Mouse (Mus musculus): ENCODE data around the gene Nucb1. TPM values are rescaled to one million over a fixed set of nuclear protein-coding genes. Genes with fewer than 3 reads are reported as not detected.
"Not testable (repeated sequence)": the region's sequence is repeated elsewhere in the genome, so short reads cannot be mapped to it uniquely, and the experiment has no call there.

Gene Nucb1
- polyA plus RNA-seq, 1 experiment from 2014 or later, result 84.8 TPM

GRCm38 (mm10) chr7:45486761-45487415, 23.3 kb downstream of the Nucb1 start, which contains the start of gene Gm45808:
Gm45808 (minus strand) TSS chr7:45486811.
- Histone ChIP-seq H3K4me3 (ENCODE audit: low read depth, low read length) (no peak within 1 kb of the TSS), H3K9me3 (ENCODE audit: control insufficient read depth, low read length) (no peaks in the 10 kb centered on the region), H3K4me1 (ENCODE audit: control insufficient read depth, insufficient read depth, low read length) (no peaks in the 10 kb centered on the region; the same call in 1 of the 2 replicates), H3K4me2 (no peak within 1 kb of the TSS), H3K27me3 (ENCODE audit: control insufficient read depth, insufficient read depth, low read length) (no peaks in the 10 kb centered on the region), H3K27ac (ENCODE audit: low read depth, low read length) (no peak within 1 kb of the TSS), H3K9ac (ENCODE audit: low read length) (no peak within 1 kb of the TSS), H3K36me3 (ENCODE audit: control insufficient read depth, insufficient read depth, low read length) (no peaks in the 10 kb centered on the region)
- whole genome bisulfite sequencing, result 86% methylated on average over 12 of the region's 12 CpGs
- DNase-seq (ENCODE audit: low spot score, missing footprints), result no peak
- ATAC-seq (ENCODE audit: low FRiP score), result no peak

DNA sequence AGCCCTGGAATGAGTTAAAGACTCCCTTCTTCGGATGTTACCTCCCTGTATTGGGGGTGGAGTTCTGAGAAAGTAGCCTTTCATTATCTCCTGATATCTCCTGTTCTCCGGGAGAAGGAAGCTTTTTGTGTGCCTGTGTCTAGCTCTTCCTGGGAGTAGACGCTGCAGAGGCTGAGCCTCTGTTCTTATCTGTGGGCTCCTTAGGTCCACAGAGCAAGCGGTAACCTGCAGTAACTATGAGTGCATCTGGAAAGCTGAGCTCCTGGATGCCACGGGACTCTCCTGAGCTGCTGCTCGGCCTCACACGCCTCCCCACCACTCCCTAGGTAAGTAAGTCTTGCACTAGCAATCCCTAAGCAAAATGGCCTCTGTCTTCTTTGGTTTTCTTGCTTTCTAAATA, 24.0 kb downstream of the Nucb1 start:
- no peak for DNase-seq (ENCODE audit: low spot score, missing footprints)
- H3K27ac ChIP-seq (ENCODE audit: low read depth, low read length), result no peak overlapping the region
- H3K9me3 ChIP-seq (ENCODE audit: control insufficient read depth, low read length), result no peaks in the 10 kb centered on the region
- H3K4me3 ChIP-seq (ENCODE audit: low read depth, low read length), result no peak overlapping the region
- no peaks in the 10 kb centered on the region; the same call in 1 of the 2 replicates for H3K4me1 ChIP-seq (ENCODE audit: control insufficient read depth, insufficient read depth, low read length)
- H3K4me2 ChIP-seq, result no peak overlapping the region
- WGBS, result 85% methylated on average over 7 of the region's 7 CpGs
- H3K27me3 ChIP-seq (ENCODE audit: control insufficient read depth, insufficient read depth, low read length), result no peaks in the 10 kb centered on the region
- no peak for ATAC-seq (ENCODE audit: low FRiP score)
- H3K9ac ChIP-seq (ENCODE audit: low read length), result no peak overlapping the region
- no peaks in the 10 kb centered on the region for H3K36me3 ChIP-seq (ENCODE audit: control insufficient read depth, insufficient read depth, low read length)

DNA sequence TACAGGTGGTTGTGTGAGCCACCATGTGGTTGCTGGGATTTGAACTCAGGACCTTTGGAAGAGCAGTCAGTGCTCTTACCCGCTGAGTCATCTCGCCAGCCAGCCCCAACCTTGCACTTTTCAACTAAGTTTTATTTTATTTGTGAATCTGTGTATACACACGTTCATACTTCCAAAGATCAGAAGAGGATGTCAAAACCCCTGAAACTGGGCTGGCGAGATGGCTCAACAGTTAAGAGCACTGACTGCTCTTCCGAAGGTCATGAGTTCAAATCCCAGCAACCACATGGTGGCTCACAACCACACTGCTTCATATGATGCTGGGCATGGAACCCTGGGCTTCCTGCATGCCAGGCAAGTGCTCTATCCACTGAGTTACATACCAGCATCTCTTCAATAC, 25.2 kb downstream of the Nucb1 start:
- H3K4me2 ChIP-seq; H3K36me3 ChIP-seq (ENCODE audit: control insufficient read depth, insufficient read depth, low read length); H3K9me3 ChIP-seq (ENCODE audit: control insufficient read depth, low read length); H3K27me3 ChIP-seq (ENCODE audit: control insufficient read depth, insufficient read depth, low read length); H3K4me1 ChIP-seq (ENCODE audit: control insufficient read depth, insufficient read depth, low read length); H3K27ac ChIP-seq (ENCODE audit: low read depth, low read length); H3K4me3 ChIP-seq (ENCODE audit: low read depth, low read length); H3K9ac ChIP-seq (ENCODE audit: low read length); ATAC-seq (ENCODE audit: low FRiP score); DNase-seq (ENCODE audit: low spot score, missing footprints): not testable (repeated sequence)
- WGBS, result 85% methylated on average over 5 of the region's 5 CpGs

GRCm38 (mm10) chr7:45482166-45482565, 28.0 kb downstream of the Nucb1 start:
- H3K36me3 ChIP-seq (ENCODE audit: control insufficient read depth, insufficient read depth, low read length), result no peaks in the 10 kb centered on the region
- no peak overlapping the region for H3K27ac ChIP-seq (ENCODE audit: low read depth, low read length)
- ATAC-seq (ENCODE audit: low FRiP score), result no peak
- no peak for DNase-seq (ENCODE audit: low spot score, missing footprints)
- H3K4me2 ChIP-seq, result no peak overlapping the region
- WGBS, result 88% methylated on average over 1 of the region's 1 CpGs
- H3K4me3 ChIP-seq (ENCODE audit: low read depth, low read length), result no peak overlapping the region
- no peaks in the 10 kb centered on the region for H3K9me3 ChIP-seq (ENCODE audit: control insufficient read depth, low read length)
- H3K4me1 ChIP-seq (ENCODE audit: control insufficient read depth, insufficient read depth, low read length), result no peaks in the 10 kb centered on the region
- no peak overlapping the region for H3K9ac ChIP-seq (ENCODE audit: low read length)
- H3K27me3 ChIP-seq (ENCODE audit: control insufficient read depth, insufficient read depth, low read length), result no peaks in the 10 kb centered on the region

GRCm38 (mm10) chr7:45481374-45481927, 28.8 kb downstream of the Nucb1 start, which contains the start of gene Tulp2:
Tulp2 (plus strand) TSS chr7:45481877.
- Histone ChIP-seq H3K36me3 (ENCODE audit: control insufficient read depth, insufficient read depth, low read length) (no peaks in the 10 kb centered on the region), H3K4me3 (ENCODE audit: low read depth, low read length) (no peak within 1 kb of the TSS), H3K4me1 (ENCODE audit: control insufficient read depth, insufficient read depth, low read length) (no peaks in the 10 kb centered on the region), H3K9me3 (ENCODE audit: control insufficient read depth, low read length) (no peaks in the 10 kb centered on the region), H3K9ac (ENCODE audit: low read length) (no peak within 1 kb of the TSS), H3K27me3 (ENCODE audit: control insufficient read depth, insufficient read depth, low read length) (no peaks in the 10 kb centered on the region), H3K27ac (ENCODE audit: low read depth, low read length) (no peak within 1 kb of the TSS), H3K4me2 (no peak within 1 kb of the TSS)
- ATAC-seq (ENCODE audit: low FRiP score) (peak; percentile 77), DNase-seq (ENCODE audit: low spot score, missing footprints) (peak; percentile 90)
- 57% methylated on average over 15 of the region's 15 CpGs for WGBS

DNA sequence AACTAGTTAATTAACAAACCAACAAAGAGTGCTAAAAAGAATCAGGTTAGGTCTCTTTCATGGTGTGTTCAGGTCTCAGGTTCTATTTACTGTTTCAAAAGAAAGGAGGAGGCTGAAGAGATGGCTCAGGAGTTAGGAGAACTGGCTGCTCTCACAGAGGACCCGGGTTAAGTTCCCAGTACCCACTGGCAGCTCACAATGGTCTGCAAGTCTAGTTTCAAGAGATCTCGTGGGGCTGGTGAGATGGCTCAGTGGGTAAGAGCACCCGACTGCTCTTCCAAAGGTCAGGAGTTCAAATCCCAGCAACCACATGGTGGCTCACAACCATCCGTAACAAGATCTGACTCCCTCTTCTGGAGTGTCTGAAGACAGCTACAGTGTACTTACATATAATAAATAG, 29.9 kb downstream of the Nucb1 start:
- not testable (repeated sequence) for ATAC-seq (ENCODE audit: low FRiP score); H3K4me3 ChIP-seq (ENCODE audit: low read depth, low read length)

DNA sequence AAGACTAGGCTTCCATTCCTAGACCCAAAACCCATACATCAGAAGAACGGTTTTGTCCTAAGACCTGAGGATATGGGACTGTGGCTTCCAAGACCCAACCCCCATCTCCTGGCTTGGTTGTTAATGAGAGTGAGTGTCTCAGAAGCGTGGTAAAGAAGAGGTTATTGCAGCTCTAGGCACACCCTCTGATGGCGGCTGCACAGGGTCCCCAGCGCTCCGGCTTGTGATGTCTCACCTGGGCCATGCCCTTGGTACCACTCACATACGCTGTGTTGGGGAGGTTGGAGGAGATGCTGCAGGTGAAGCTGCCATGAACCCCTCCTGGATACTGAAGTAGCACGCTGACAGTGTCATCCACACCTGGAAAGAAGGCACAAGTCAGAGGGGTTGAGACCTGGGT, 31.4 kb downstream of the Nucb1 start:
- Histone ChIP-seq H3K9ac (ENCODE audit: low read length) (no peak overlapping the region), H3K4me3 (ENCODE audit: low read depth, low read length) (no peak overlapping the region), H3K27ac (ENCODE audit: low read depth, low read length) (no peak overlapping the region), H3K27me3 (ENCODE audit: control insufficient read depth, insufficient read depth, low read length) (no peaks in the 10 kb centered on the region), H3K4me1 (ENCODE audit: control insufficient read depth, insufficient read depth, low read length) (no peaks in the 10 kb centered on the region), H3K36me3 (ENCODE audit: control insufficient read depth, insufficient read depth, low read length) (no peaks in the 10 kb centered on the region), H3K9me3 (ENCODE audit: control insufficient read depth, low read length) (no peaks in the 10 kb centered on the region), H3K4me2 (no peak overlapping the region)
- no peak for ATAC-seq (ENCODE audit: low FRiP score)
- 96% methylated on average over 7 of the region's 7 CpGs for WGBS
- no peak for DNase-seq (ENCODE audit: low spot score, missing footprints)

More for the DNA sequence above, 29.9 kb downstream of the Nucb1 start:
- not testable (repeated sequence) for H3K36me3 ChIP-seq (ENCODE audit: control insufficient read depth, insufficient read depth, low read length); H3K4me1 ChIP-seq (ENCODE audit: control insufficient read depth, insufficient read depth, low read length); H3K27ac ChIP-seq (ENCODE audit: low read depth, low read length); H3K9me3 ChIP-seq (ENCODE audit: control insufficient read depth, low read length); H3K9ac ChIP-seq (ENCODE audit: low read length); H3K4me2 ChIP-seq; H3K27me3 ChIP-seq (ENCODE audit: control insufficient read depth, insufficient read depth, low read length); DNase-seq (ENCODE audit: low spot score, missing footprints)
- WGBS, result 76% methylated on average over 3 of the region's 4 CpGs

DNA sequence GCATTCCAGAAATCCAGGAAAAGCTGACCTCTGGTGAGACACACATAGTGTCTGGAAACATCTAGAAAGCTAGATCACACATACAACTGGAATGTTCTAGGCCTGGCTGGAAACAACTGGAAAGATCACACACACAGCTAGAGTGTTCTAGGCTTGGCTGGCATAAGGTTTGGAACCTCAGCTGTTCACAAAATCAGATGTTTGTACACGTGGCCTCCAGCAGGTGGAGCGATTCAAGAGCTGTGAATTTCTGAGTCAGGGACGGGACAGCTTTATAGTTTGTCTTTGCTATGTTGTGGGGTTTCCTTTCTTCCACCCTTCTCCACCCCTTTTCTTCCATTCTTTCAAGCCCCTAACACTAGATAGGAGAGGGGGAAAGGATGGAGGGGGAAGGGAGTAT, 33.2 kb downstream of the Nucb1 start:
- Histone ChIP-seq H3K9ac (ENCODE audit: low read length) (no peak overlapping the region), H3K9me3 (ENCODE audit: control insufficient read depth, low read length) (no peaks in the 10 kb centered on the region), H3K4me1 (ENCODE audit: control insufficient read depth, insufficient read depth, low read length) (no peaks in the 10 kb centered on the region), H3K27ac (ENCODE audit: low read depth, low read length) (no peak overlapping the region), H3K36me3 (ENCODE audit: control insufficient read depth, insufficient read depth, low read length) (no peaks in the 10 kb centered on the region), H3K4me2 (no peak overlapping the region), H3K4me3 (ENCODE audit: low read depth, low read length) (no peak overlapping the region), H3K27me3 (ENCODE audit: control insufficient read depth, insufficient read depth, low read length) (no peaks in the 10 kb centered on the region)
- WGBS, result 23% methylated on average over 3 of the region's 3 CpGs
- ATAC-seq (ENCODE audit: low FRiP score) (no peak), DNase-seq (ENCODE audit: low spot score, missing footprints) (peak; percentile 83)

DNA sequence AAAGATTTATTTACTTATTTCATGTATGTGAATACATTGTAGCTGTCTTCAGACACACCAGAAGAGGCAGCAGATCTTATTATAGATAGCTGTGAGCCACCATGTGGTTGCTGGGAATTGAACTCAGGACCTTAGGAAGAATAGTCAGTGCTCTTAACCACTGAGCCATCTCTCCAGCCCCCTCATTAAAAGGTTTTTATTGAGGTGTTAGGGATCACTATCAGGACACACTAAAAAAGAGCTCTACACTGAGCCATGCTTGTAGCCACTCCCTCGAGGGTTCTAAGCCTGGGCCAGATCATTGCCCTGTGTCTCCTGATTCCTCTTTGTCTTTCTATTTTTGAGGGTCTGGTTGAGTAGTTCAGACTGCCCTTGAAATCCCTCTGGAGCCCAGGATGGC, 33.8 kb downstream of the Nucb1 start:
- H3K4me3 ChIP-seq (ENCODE audit: low read depth, low read length), result no peak overlapping the region
- H3K27ac ChIP-seq (ENCODE audit: low read depth, low read length), result no peak overlapping the region
- H3K9ac ChIP-seq (ENCODE audit: low read length), result no peak overlapping the region
- H3K27me3 ChIP-seq (ENCODE audit: control insufficient read depth, insufficient read depth, low read length), result no peaks in the 10 kb centered on the region
- no peaks in the 10 kb centered on the region for H3K4me1 ChIP-seq (ENCODE audit: control insufficient read depth, insufficient read depth, low read length)
- no peaks in the 10 kb centered on the region for H3K36me3 ChIP-seq (ENCODE audit: control insufficient read depth, insufficient read depth, low read length)
- no peak overlapping the region for H3K4me2 ChIP-seq
- DNase-seq (ENCODE audit: low spot score, missing footprints) (peak; percentile 71), ATAC-seq (ENCODE audit: low FRiP score) (no peak)
- 37% methylated on average over 1 of the region's 1 CpGs for WGBS
- no peaks in the 10 kb centered on the region for H3K9me3 ChIP-seq (ENCODE audit: control insufficient read depth, low read length)
